Mouse (Mus musculus): ENCODE data around the gene Bola3.
A peak's percentile ranks its signal among the peaks of the same experiment; 100 is the strongest.

- TF ChIP-seq CTCF (IDR thresholded peaks at IDR 0.05) (peak; percentile 73), EP300 (IDR thresholded peaks at IDR 0.05) (no peak)
Observed at GRCm38 (mm10) chr6:83317108-83317741, 31.7 kb upstream of the Bola3 start.
